Mouse (Mus musculus): ENCODE data around the gene Lrrc58.

Gene Lrrc58

GRCm38 (mm10) chr16:37867791-37868505 lies at the start of gene Lrrc58:
Lrrc58 (plus strand) TSS chr16:37868389.
- peak; percentile 42 for DNase-seq (ENCODE audit: low read depth, low spot score)

- DNase-seq (ENCODE audit: low read depth, low spot score), result no peak
These were observed 44.2 kb upstream of the Lrrc58 start for GRCm38 (mm10) chr16:37823949-37824348.

GRCm38 (mm10) chr16:37824778-37825505 lies 43.2 kb upstream of the Lrrc58 start:
- no peak for DNase-seq (ENCODE audit: low read depth, low spot score)

- no peak for DNase-seq (ENCODE audit: low read depth, low spot score)
These were observed 41.9 kb upstream of the Lrrc58 start for GRCm38 (mm10) chr16:37826286-37826685.

- no peak for DNase-seq (ENCODE audit: low read depth, low spot score)
These were observed 37.1 kb upstream of the Lrrc58 start for GRCm38 (mm10) chr16:37831041-37831440.

- DNase-seq (ENCODE audit: low read depth, low spot score), result no peak
These were observed 30.6 kb upstream of the Lrrc58 start for GRCm38 (mm10) chr16:37837571-37837970.

GRCm38 (mm10) chr16:37842439-37842838 lies 25.8 kb upstream of the Lrrc58 start:
- no peak for DNase-seq (ENCODE audit: low read depth, low spot score)

GRCm38 (mm10) chr16:37843740-37844139 lies 24.4 kb upstream of the Lrrc58 start:
- DNase-seq (ENCODE audit: low read depth, low spot score), result no peak

- no peak for DNase-seq (ENCODE audit: low read depth, low spot score)
These were observed 22.8 kb upstream of the Lrrc58 start for GRCm38 (mm10) chr16:37845202-37845925.

GRCm38 (mm10) chr16:37847081-37847480 lies 21.1 kb upstream of the Lrrc58 start:
- no peak for DNase-seq (ENCODE audit: low read depth, low spot score)

- DNase-seq (ENCODE audit: low read depth, low spot score), result no peak
These were observed 16.8 kb upstream of the Lrrc58 start for GRCm38 (mm10) chr16:37851366-37851765.

GRCm38 (mm10) chr16:37853279-37853678 lies 14.9 kb upstream of the Lrrc58 start:
- no peak for DNase-seq (ENCODE audit: low read depth, low spot score)

GRCm38 (mm10) chr16:37854054-37854453 lies 14.1 kb upstream of the Lrrc58 start:
- DNase-seq (ENCODE audit: low read depth, low spot score), result no peak

- no peak for DNase-seq (ENCODE audit: low read depth, low spot score)
These were observed 13.6 kb upstream of the Lrrc58 start for GRCm38 (mm10) chr16:37854593-37854992.

- no peak for DNase-seq (ENCODE audit: low read depth, low spot score)
These were observed 12.6 kb upstream of the Lrrc58 start for GRCm38 (mm10) chr16:37855583-37855982.

- DNase-seq (ENCODE audit: low read depth, low spot score), result no peak
These were observed 11.9 kb upstream of the Lrrc58 start for GRCm38 (mm10) chr16:37856327-37856726.

- DNase-seq (ENCODE audit: low read depth, low spot score), result no peak
These were observed 10.7 kb upstream of the Lrrc58 start for GRCm38 (mm10) chr16:37857495-37857894.

- DNase-seq (ENCODE audit: low read depth, low spot score), result no peak
These were observed 8.0 kb upstream of the Lrrc58 start for GRCm38 (mm10) chr16:37860213-37860612.

GRCm38 (mm10) chr16:37861029-37861428 lies 7.2 kb upstream of the Lrrc58 start, which contains the start of gene Gm36028:
Gm36028 (minus strand) TSS chr16:37861146.
- no peak for DNase-seq (ENCODE audit: low read depth, low spot score)

- DNase-seq (ENCODE audit: low read depth, low spot score), result no peak
These were observed 4.3 kb upstream of the Lrrc58 start for GRCm38 (mm10) chr16:37863876-37864275.

- DNase-seq (ENCODE audit: low read depth, low spot score), result no peak
These were observed 2.3 kb upstream of the Lrrc58 start for GRCm38 (mm10) chr16:37865841-37866240.
